In the genomic region with DNA sequence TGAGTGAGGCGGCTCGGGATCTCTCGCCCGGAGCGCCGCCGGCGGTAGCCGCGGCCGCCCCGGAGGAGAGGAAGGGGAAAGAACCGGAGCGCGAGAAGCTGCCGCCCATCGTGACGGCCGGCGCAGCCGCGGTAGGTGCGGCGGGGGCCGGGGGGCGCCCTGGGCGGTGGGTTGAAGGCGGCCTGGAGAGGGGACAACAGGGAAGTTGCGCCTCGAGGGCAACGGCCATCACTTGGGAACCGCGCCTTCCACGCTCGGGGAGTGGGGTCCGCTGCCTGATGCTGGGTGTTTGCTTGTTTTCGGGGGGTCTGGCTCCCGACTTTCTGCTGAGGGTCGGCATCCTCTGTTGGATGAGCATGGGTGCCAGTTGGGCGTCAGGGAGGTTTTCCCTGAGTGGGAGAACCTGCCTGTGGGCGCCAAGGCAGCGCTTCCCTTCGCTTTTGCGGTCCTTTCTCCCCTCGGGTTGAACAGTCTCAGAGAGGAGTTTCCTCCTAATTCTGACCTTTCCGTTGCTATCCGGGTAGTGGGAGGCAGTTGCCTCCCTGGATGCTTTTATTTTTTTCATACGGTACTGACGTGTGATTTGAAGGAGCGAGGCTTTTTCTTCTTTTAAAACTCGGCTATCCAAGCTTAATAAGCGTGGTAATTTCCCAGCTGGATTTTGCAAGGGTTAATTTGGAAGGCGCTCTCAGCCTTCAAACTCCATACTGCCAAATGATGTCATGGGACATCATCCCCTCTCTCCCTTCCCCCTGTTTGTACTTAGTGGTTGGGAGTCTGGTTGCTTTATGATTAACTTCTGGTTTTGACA, we compare ENCODE assay signal across 8 mouse cellular contexts. TPM values are rescaled to one million over a fixed set of nuclear protein-coding genes. Genes with fewer than 3 reads are reported as not detected.
DNase-seq lines count a peak whose midpoint lies in the region; ATAC-seq and TF ChIP-seq lines count a peak whose summit lies in the region.

No protein-coding gene starts in this region.

- H3K79me3 ChIP-seq in C2C12 (ENCODE audit: low read depth), result no peaks in the 10 kb centered on the region

- peak overlapping the region; percentile 45 for H3K4me3 ChIP-seq in C2C12 (ENCODE audit: insufficient read depth, poor library complexity, severe bottlenecking)
- peak overlapping the region; percentile 99 for H3K4me3 ChIP-seq in gastrocnemius, adult 2 months
- H3K4me3 ChIP-seq in intestine, embryonic 14.5 days (ENCODE audit: low read depth, low read length), result peak overlapping the region; percentile 80
- peak overlapping the region; percentile 86 for H3K4me3 ChIP-seq in lung, embryonic 16.5 days (ENCODE audit: low read length)

- peak overlapping the region; percentile 52 for H3ac ChIP-seq in C2C12 (ENCODE audit: control insufficient read depth, insufficient read length, low read depth)

- no peaks in the 10 kb centered on the region for H3K9me3 ChIP-seq in intestine, embryonic 14.5 days (ENCODE audit: control insufficient read depth, low read length)
- H3K9me3 ChIP-seq in lung, embryonic 16.5 days (ENCODE audit: control insufficient read depth, low read length), result no peaks in the 10 kb centered on the region

- H3K4me1 ChIP-seq in intestine, embryonic 14.5 days (replicated peaks; ENCODE audit: control insufficient read depth, insufficient read depth, low read length), result no peaks in the 10 kb centered on the region
- no peaks in the 10 kb centered on the region; the same call in 1 of the 2 replicates for H3K4me1 ChIP-seq in lung, embryonic 16.5 days (replicated peaks; ENCODE audit: control insufficient read depth, insufficient read depth, low read length)

- ATAC-seq in frontal cortex, adult (ENCODE audit: low TSS enrichment), result peak; percentile 35
- peak; percentile 68 for ATAC-seq in intestine, embryonic 14.5 days (replicated peaks; ENCODE audit: low FRiP score, low TSS enrichment, low read depth)
- peak; percentile 65 for ATAC-seq in lung, embryonic 16.5 days (ENCODE audit: low read depth)

- DNase-seq in frontal cortex, adult 2 months (ENCODE audit: extremely low spot score in 1 of 2, low spot score in 1 of 2), result no peak
- DNase-seq in cerebellum, adult 9-11 months, result peak; percentile 78
- DNase-seq in gastrocnemius, adult 2 months, result no peak
- peak; percentile 81 for DNase-seq in intestine, embryonic 14.5 days (ENCODE audit: low spot score)
- DNase-seq in splenic B cell, adult 2 months (ENCODE audit: low read depth, low spot score), result peak; percentile 14

- H3K36me3 ChIP-seq in C2C12 (ENCODE audit: control insufficient read depth, insufficient read depth), result no peaks in the 10 kb centered on the region
- no peaks in the 10 kb centered on the region for H3K36me3 ChIP-seq in intestine, embryonic 14.5 days (ENCODE audit: control insufficient read depth, insufficient read depth, low read length)
- no peaks in the 10 kb centered on the region for H3K36me3 ChIP-seq in lung, embryonic 16.5 days (ENCODE audit: control insufficient read depth, insufficient read depth, low read length)
- H3K36me3 ChIP-seq in splenic B cell, adult 2 months (ENCODE audit: control insufficient read depth, insufficient read depth, low read length, poor library complexity, severe bottlenecking), result no peaks in the 10 kb centered on the region

- intact Hi-C loops in gastrocnemius, adult 2 months (cut with DNase I), result loop anchor here (5.0 kb wide), 1 partner anchor 78 kb away; no protein-coding TSS in a partner anchor

- 1% methylated on average over 50 of the region's 53 CpGs for WGBS in intestine, embryonic 14.5 days
- WGBS in lung, embryonic 16.5 days, result under 1% methylated on average over 50 of the region's 53 CpGs

- peak overlapping the region; percentile 81 for H3K9ac ChIP-seq in intestine, embryonic 14.5 days (ENCODE audit: low read length)
- H3K9ac ChIP-seq in lung, embryonic 16.5 days (ENCODE audit: low read length), result peak overlapping the region; percentile 92

- peak overlapping the region; percentile 94 for H3K27ac ChIP-seq in gastrocnemius, adult 2 months
- peak overlapping the region; percentile 51 for H3K27ac ChIP-seq in intestine, embryonic 14.5 days (ENCODE audit: low read depth)
- H3K27ac ChIP-seq in lung, embryonic 16.5 days (ENCODE audit: low read length), result peak overlapping the region; percentile 66

- no peaks in the 10 kb centered on the region for H3K79me2 ChIP-seq in C2C12 (ENCODE audit: control insufficient read depth, insufficient read depth)

- H3K4me2 ChIP-seq in intestine, embryonic 14.5 days (ENCODE audit: low read length), result peak overlapping the region; percentile 82
- peak overlapping the region; percentile 99 for H3K4me2 ChIP-seq in lung, embryonic 16.5 days (ENCODE audit: low read depth, low read length)

- TF ChIP-seq CTCF in C2C12 (IDR thresholded peaks at IDR 0.05; ENCODE audit: control insufficient read depth, insufficient read depth, insufficient read length), result no peak
- TF ChIP-seq CTCF in gastrocnemius, adult 2 months (IDR thresholded peaks at IDR 0.05), result no peak

- peaks cover 7% of the 10 kb centered on the region for H3K27me3 ChIP-seq in C2C12 (ENCODE audit: control insufficient read depth, insufficient read depth, insufficient read length)
- H3K27me3 ChIP-seq in intestine, embryonic 14.5 days (replicated peaks; ENCODE audit: control insufficient read depth, insufficient read depth, low read length), result peaks cover 18% of the 10 kb centered on the region
- no peaks in the 10 kb centered on the region; the same call in 1 of the 2 replicates for H3K27me3 ChIP-seq in lung, embryonic 16.5 days (ENCODE audit: control insufficient read depth, insufficient read depth, low read depth, low read length)
- H3K27me3 ChIP-seq in splenic B cell, adult 2 months (ENCODE audit: control insufficient read depth, insufficient read depth, low read length, poor library complexity, severe bottlenecking), result peaks cover 6% of the 10 kb centered on the region; the same call in 1 of the 2 replicates

TF ChIP-seq in C2C12, 6 proteins besides CTCF, POLR2A, EP300 and RAD21:
- TF ChIP-seq FOSL1 (IDR thresholded peaks at IDR 0.05; ENCODE audit: insufficient read depth, low read length, poor library complexity, severe bottlenecking), result no peak
- no peak for TF ChIP-seq CEBPB (IDR thresholded peaks at IDR 0.05; ENCODE audit: low read depth)
- TF ChIP-seq USF1 (IDR thresholded peaks at IDR 0.05; ENCODE audit: low read depth), result no peak
- TF ChIP-seq MAX (IDR thresholded peaks at IDR 0.05), result no peak

RNA-seq across cellular contexts. Expression of gene Hectd2, which starts 0.6 kb away (rescaled TPM):
- polyA plus RNA-seq in frontal cortex, adult 2 months (2012; rRNA removed), result 15.9 and 17.0 TPM in 2 replicates
- polyA plus RNA-seq in C2C12 (2012; fragmentation: generic; extraction: Trizol), result 0.09 TPM
- 1 to 10 TPM; 5.5 to 6.8 TPM for total RNA-seq in gastrocnemius, adult 2 months (2021)
- 2.8 and 3.5 TPM in 2 replicates for polyA plus RNA-seq in intestine, embryonic 14.5 days (2014; fragmentation: Nextera tagmentation; extraction: Ambion mirVana)
- polyA plus RNA-seq in lung, embryonic 16.5 days (2015; fragmentation: Nextera tagmentation; extraction: Ambion mirVana), result 4.1 and 4.9 TPM in 2 replicates

Comparison
In these comparisons a context has a peak if more than half of its experiments do, and no peak if none do; other contexts are left out.
1. DNase-seq: peak in cerebellum, adult 9-11 months (single experiment), intestine, embryonic 14.5 days (single experiment) and splenic B cell, adult 2 months (single experiment); none in frontal cortex, adult 2 months (0 of 2) and gastrocnemius, adult 2 months (single experiment).
2. H3K4me3 ChIP-seq: peak in every context shown above with its lines; median percentile 99 in gastrocnemius, adult 2 months; 86 in lung, embryonic 16.5 days; 80 in intestine, embryonic 14.5 days; 45 in C2C12.
3. Peak in every context shown above with its lines, with median percentiles within 50 percentile points of each other: ATAC-seq and H3K27ac ChIP-seq.